Mouse (Mus musculus): ENCODE results near the gene Nptn. TPM values are rescaled to one million over a fixed set of nuclear protein-coding genes. Genes with fewer than 3 reads are reported as not detected.

Gene Nptn
- total and polyA plus RNA-seq, 2 experiments from 2014 or later = 236 to 298 TPM

GRCm38 (mm10) chr9:58662007-58662406 is 80.0 kb downstream of the Nptn start:
- Histone ChIP-seq H3K4me3 (ENCODE audit: low read depth, low read length) (no peak overlapping the region), H3K27me3 (ENCODE audit: insufficient read depth, low read length) (no peaks in the 10 kb centered on the region), H3K9me3 (ENCODE audit: low read length) (no peaks in the 10 kb centered on the region), H3K27ac (ENCODE audit: low read depth, low read length) (no peak overlapping the region), H3K36me3 (ENCODE audit: insufficient read depth) (peaks cover 27% of the 10 kb centered on the region; the same call in 1 of the 2 replicates), H3K4me1 (ENCODE audit: insufficient read depth) (no peaks in the 10 kb centered on the region), H3K9ac (no peak overlapping the region), H3K4me2 (ENCODE audit: low read depth) (no peak overlapping the region)
- peak; percentile 27; the same call in 1 of the 2 replicates for TF ChIP-seq CTCF (IDR thresholded peaks at IDR 0.05; ENCODE audit: low read depth)
- DNase-seq = no peak
- WGBS = 93% methylated on average over 4 of the region's 4 CpGs
- ATAC-seq = no peak

GRCm38 (mm10) chr9:58662791-58663190 is 80.8 kb downstream of the Nptn start:
- no peaks in the 10 kb centered on the region for H3K27me3 ChIP-seq (ENCODE audit: insufficient read depth, low read length)
- H3K27ac ChIP-seq (ENCODE audit: low read depth, low read length) = no peak overlapping the region
- H3K9me3 ChIP-seq (ENCODE audit: low read length) = no peaks in the 10 kb centered on the region
- no peak overlapping the region for H3K9ac ChIP-seq
- no peak for DNase-seq
- no peak overlapping the region for H3K4me3 ChIP-seq (ENCODE audit: low read depth, low read length)
- no peaks in the 10 kb centered on the region for H3K4me1 ChIP-seq (ENCODE audit: insufficient read depth)
- 88% methylated on average over 3 of the region's 3 CpGs for WGBS
- no peak overlapping the region for H3K4me2 ChIP-seq (ENCODE audit: low read depth)
- TF ChIP-seq CTCF (IDR thresholded peaks at IDR 0.05; ENCODE audit: low read depth) = no peak
- no peak for ATAC-seq
- H3K36me3 ChIP-seq (ENCODE audit: insufficient read depth) = peaks cover 22% of the 10 kb centered on the region; the same call in 1 of the 2 replicates

DNA sequence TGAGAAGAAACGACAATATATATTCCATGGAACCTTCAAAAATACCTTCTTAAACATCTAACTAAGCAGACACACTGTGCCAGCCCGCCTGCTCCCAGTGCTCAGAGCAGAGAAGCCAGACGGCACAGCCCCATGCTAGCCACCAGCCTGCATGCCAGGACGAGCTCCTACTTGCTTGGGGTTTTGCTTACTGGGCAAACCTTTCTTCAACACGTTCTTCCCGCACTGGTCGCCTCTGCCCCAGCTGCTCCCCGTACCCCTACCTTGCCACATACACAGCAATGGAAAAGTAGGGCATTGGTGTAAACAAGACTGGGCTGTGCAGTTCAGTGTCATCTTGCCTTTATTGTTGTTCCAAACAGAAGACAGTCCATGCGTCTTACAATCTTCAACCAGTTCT is 83.5 kb downstream of the Nptn start:
- DNase-seq = no peak
- Histone ChIP-seq H3K9me3 (ENCODE audit: low read length) (no peaks in the 10 kb centered on the region), H3K27ac (ENCODE audit: low read depth, low read length) (no peak overlapping the region), H3K4me2 (ENCODE audit: low read depth) (no peak overlapping the region), H3K4me1 (ENCODE audit: insufficient read depth) (no peaks in the 10 kb centered on the region), H3K36me3 (ENCODE audit: insufficient read depth) (peaks cover 18% of the 10 kb centered on the region; the same call in 1 of the 2 replicates), H3K9ac (no peak overlapping the region), H3K4me3 (ENCODE audit: low read depth, low read length) (no peak overlapping the region), H3K27me3 (ENCODE audit: insufficient read depth, low read length) (no peaks in the 10 kb centered on the region)
- no peak for TF ChIP-seq CTCF (IDR thresholded peaks at IDR 0.05; ENCODE audit: low read depth)
- no peak for ATAC-seq
- 85% methylated on average over 9 of the region's 9 CpGs for WGBS

- DNase-seq (no peak), ATAC-seq (no peak)
Observed at GRCm38 (mm10) chr9:58666191-58666590, 84.2 kb downstream of the Nptn start.

GRCm38 (mm10) chr9:58667244-58667643 is 85.2 kb downstream of the Nptn start:
- ATAC-seq = no peak
- no peak for TF ChIP-seq CTCF (IDR thresholded peaks at IDR 0.05; ENCODE audit: low read depth)
- Histone ChIP-seq H3K4me1 (ENCODE audit: insufficient read depth) (no peaks in the 10 kb centered on the region), H3K27me3 (ENCODE audit: insufficient read depth, low read length) (no peaks in the 10 kb centered on the region), H3K9me3 (ENCODE audit: low read length) (no peaks in the 10 kb centered on the region), H3K9ac (no peak overlapping the region), H3K36me3 (ENCODE audit: insufficient read depth) (peaks cover 15% of the 10 kb centered on the region; the same call in 1 of the 2 replicates), H3K27ac (ENCODE audit: low read depth, low read length) (no peak overlapping the region), H3K4me3 (ENCODE audit: low read depth, low read length) (no peak overlapping the region), H3K4me2 (ENCODE audit: low read depth) (no peak overlapping the region)
- WGBS = 87% methylated on average over 9 of the region's 9 CpGs
- DNase-seq = no peak

More at GRCm38 (mm10) chr9:58666191-58666590, 84.2 kb downstream of the Nptn start:
- Histone ChIP-seq H3K9ac (no peak overlapping the region), H3K4me1 (ENCODE audit: insufficient read depth) (no peaks in the 10 kb centered on the region), H3K9me3 (ENCODE audit: low read length) (no peaks in the 10 kb centered on the region), H3K4me2 (ENCODE audit: low read depth) (no peak overlapping the region), H3K27me3 (ENCODE audit: insufficient read depth, low read length) (no peaks in the 10 kb centered on the region), H3K36me3 (ENCODE audit: insufficient read depth) (peaks cover 18% of the 10 kb centered on the region; the same call in 1 of the 2 replicates), H3K4me3 (ENCODE audit: low read depth, low read length) (no peak overlapping the region), H3K27ac (ENCODE audit: low read depth, low read length) (no peak overlapping the region)
- 55% methylated on average over 9 of the region's 9 CpGs for WGBS
- peak; percentile 28; the same call in 1 of the 2 replicates for TF ChIP-seq CTCF (IDR thresholded peaks at IDR 0.05; ENCODE audit: low read depth)

DNA sequence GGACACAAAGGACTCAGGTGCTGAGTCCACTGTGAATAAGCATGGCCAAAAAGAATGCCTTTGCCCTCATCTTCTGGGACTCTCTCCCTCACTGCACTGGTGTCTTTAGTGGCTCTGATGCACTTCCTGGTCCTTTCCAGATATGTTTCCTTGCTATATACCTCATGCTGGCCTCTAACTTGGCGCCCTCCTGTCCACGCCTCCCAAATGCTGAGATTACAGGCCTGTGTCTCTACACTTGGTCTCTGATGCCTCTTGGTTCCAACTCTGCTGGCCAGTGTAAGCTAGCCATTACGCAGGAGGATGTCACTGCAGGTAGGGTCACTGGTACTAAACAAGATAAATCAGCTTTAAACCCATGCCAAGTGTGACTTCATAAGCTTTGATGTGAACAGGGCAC is 86.1 kb downstream of the Nptn start:
- Histone ChIP-seq H3K9me3 (ENCODE audit: low read length) (no peaks in the 10 kb centered on the region), H3K4me2 (ENCODE audit: low read depth) (no peak overlapping the region), H3K27ac (ENCODE audit: low read depth, low read length) (no peak overlapping the region), H3K4me3 (ENCODE audit: low read depth, low read length) (no peak overlapping the region), H3K27me3 (ENCODE audit: insufficient read depth, low read length) (no peaks in the 10 kb centered on the region), H3K36me3 (ENCODE audit: insufficient read depth) (0 out of 2 replicates have a peak, but pooled peaks cover 9% of the 10 kb centered on the region), H3K9ac (no peak overlapping the region), H3K4me1 (ENCODE audit: insufficient read depth) (no peaks in the 10 kb centered on the region)
- ATAC-seq (no peak), DNase-seq (no peak)
- TF ChIP-seq CTCF (IDR thresholded peaks at IDR 0.05; ENCODE audit: low read depth) = no peak
- 88% methylated on average over 3 of the region's 3 CpGs for WGBS

DNA sequence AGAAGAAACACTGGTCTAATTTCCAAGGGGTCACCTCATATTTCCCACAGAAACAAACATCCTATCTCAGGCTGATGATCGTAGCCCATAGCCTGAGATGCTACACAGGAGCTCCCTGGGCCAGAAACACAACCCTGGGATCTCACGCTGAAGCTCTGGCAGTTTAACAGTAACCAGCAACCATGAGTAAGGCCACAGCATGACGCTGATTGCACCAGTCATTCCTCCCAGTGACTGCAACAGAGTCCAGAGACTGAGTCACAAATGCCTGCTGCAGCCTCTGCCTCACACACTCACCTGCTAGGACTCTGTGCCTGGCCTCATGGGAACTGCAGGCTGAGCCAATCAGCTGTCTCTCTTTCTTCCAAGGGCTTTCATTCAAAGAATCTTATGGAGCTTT is 87.0 kb downstream of the Nptn start:
- Histone ChIP-seq H3K9ac (no peak overlapping the region), H3K36me3 (ENCODE audit: insufficient read depth) (0 out of 2 replicates have a peak, but pooled peaks cover 9% of the 10 kb centered on the region), H3K4me3 (ENCODE audit: low read depth, low read length) (no peak overlapping the region), H3K9me3 (ENCODE audit: low read length) (no peaks in the 10 kb centered on the region), H3K27ac (ENCODE audit: low read depth, low read length) (no peak overlapping the region), H3K4me1 (ENCODE audit: insufficient read depth) (no peaks in the 10 kb centered on the region), H3K27me3 (ENCODE audit: insufficient read depth, low read length) (no peaks in the 10 kb centered on the region), H3K4me2 (ENCODE audit: low read depth) (no peak overlapping the region)
- no peak for TF ChIP-seq CTCF (IDR thresholded peaks at IDR 0.05; ENCODE audit: low read depth)
- 53% methylated on average over 3 of the region's 3 CpGs for WGBS
- DNase-seq = no peak
- ATAC-seq = no peak

Measured in forebrain, postnatal 0 days (tissue).